Mouse (Mus musculus): ENCODE results near the gene Nr5a1.
A peak's percentile ranks its signal among the peaks of the same experiment; 100 is the strongest.

The Nr5a1 gene

GRCm38 (mm10) chr2:38704336-38704735 lies 10.0 kb downstream of the Nr5a1 start:
- DNase-seq (ENCODE audit: low spot score), result no peak

DNA sequence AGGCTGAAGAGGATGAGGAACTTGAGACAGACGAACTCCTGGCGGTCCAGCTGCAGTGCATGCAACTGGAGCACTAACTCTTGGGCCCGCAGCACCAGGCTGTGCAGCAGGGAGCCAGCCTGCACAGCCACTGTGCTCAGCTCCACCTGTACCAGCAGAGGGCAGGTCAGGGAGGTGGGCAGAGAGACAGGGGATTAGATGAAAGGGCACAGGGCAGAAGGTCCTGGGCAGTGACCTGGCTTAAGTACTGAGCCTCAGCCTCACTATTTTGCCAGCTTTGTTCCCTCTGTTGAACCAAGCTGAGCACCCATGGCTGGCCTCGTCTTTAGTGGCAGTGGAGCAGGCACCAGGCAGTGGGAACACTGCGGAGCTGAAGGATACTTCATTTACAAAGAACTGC lies 14.2 kb downstream of the Nr5a1 start:
- DNase-seq (ENCODE audit: low spot score), result no peak

GRCm38 (mm10) chr2:38698623-38699022 lies 15.7 kb downstream of the Nr5a1 start:
- DNase-seq (ENCODE audit: low spot score), result no peak

DNA sequence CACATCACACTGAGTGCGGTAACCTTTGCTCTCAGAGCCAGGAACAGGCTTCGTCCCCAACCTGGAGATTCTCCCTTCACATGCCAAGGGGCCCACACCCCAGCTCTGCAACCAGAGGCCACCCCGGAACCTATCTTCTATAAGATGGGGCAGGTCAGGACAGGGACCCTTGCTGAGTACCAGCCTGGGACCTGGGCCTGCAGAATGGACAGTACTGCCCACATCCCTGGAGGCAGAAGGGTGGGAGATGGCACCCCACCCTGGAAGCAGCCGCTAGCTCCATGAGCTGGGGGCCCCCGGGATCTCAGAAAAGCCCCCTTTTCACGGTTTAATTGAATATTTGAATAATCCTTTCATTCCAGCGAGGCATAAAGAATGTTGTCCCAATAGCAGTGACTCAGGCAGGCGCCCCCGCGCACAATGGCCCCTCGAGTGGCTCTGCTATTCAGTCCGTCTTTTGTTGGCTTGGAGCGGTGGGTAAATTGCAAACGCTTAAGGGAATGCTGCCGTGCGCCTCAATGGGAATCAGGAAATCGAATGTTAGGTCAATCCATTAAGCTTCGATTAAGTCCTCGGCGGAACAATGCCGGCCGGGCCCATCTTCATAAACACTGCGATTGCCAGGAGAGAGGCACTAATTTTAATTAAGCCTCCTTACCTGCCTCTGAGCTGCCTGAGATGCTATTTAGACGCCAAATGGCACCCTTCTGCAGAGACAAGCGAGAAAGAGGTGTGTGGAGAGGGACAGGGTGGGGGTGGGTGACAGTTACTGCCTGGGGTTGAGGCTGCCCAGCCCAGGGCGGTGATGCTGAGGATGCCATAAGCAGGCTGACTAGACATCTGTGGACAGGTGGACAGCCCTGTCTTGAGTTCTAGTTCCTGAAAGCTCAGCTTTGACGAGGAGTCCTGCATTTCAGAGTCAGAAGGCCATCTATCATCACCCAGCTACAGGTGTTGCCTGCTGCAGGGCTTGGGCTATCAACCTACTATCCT lies 16.9 kb downstream of the Nr5a1 start:
- no peak for DNase-seq (ENCODE audit: low spot score)

DNA sequence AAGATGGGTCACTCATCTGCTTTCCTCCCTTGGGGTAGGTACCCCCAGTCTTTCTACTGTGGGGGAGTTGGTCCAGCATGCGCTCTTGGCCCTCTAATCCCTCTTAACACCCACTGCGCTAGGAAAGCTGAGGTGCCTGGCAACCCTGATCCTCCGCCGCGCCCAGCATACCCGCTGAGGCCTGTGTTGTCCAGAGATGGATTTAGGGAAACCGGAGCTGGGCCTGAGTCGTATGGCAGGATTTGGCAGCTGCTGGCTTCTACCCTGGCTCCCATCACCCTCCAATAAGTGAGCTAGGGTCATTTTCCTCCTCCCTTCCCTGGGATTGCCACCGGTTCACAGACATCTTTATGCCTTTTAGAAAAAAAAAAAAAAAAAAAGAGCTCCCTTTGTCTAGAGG lies 18.6 kb downstream of the Nr5a1 start:
- DNase-seq (ENCODE audit: low spot score), result no peak

GRCm38 (mm10) chr2:38691542-38691941 lies 22.8 kb downstream of the Nr5a1 start:
- peak; percentile 18 for DNase-seq (ENCODE audit: low spot score)

GRCm38 (mm10) chr2:38689881-38690280 lies 24.5 kb downstream of the Nr5a1 start:
- no peak for DNase-seq (ENCODE audit: low spot score)

GRCm38 (mm10) chr2:38688791-38689520 lies 25.4 kb downstream of the Nr5a1 start:
- no peak for DNase-seq (ENCODE audit: low spot score)

- no peak for DNase-seq (ENCODE audit: low spot score)
Measured at GRCm38 (mm10) chr2:38685746-38686145, 28.6 kb downstream of the Nr5a1 start.

- no peak for DNase-seq (ENCODE audit: low spot score)
Measured at GRCm38 (mm10) chr2:38683083-38683482, 31.3 kb downstream of the Nr5a1 start.

DNA sequence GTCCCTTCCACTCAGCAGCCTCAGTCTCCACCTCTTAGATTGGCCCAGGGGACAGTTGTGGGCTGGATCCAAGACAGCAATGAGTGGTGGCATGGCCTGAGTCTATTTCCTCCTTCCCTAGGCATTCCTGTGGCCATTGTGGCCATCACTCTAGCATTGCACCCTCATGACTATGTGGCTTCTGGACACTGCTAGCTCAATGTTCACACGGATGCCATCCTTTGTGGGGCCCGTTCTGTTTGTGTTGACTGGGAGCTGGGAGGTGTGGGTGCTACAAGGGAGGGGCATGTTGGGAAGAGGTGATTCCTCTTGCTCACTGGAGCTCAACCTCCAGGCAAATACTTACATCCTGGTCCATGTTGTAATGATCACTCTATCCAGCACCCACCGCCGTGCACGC lies 32.1 kb downstream of the Nr5a1 start:
- DNase-seq (ENCODE audit: low spot score), result no peak

GRCm38 (mm10) chr2:38678947-38679346 lies 35.4 kb downstream of the Nr5a1 start:
- DNase-seq (ENCODE audit: low spot score), result no peak

DNA sequence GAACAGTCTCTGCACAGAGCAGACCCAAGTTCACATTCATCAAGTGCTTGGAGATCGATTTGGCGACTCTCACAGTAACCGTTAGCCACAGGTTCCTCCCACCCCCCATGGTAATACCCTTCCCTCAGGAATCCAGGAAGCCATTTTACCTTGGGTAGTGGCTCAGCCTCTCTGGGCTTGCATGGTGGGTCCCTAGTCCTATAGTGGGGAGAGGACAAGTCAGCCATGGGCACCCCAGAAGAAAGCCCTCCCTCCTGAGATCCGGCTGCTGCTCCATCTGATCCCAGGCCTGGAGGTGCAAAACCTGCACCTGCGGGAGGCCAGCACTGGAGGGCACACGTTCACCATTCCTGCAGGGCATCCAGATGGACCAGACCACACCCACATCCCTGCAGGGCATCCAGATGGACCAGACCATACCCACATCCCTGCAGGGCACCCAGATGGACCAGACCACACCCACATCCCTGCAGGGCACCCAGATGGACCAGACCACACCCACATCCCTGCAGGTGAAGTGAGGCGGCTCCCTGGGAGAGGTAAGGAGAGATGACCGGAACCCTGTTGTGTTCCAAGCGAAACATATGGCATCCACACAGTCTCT lies 38.9 kb downstream of the Nr5a1 start:
- no peak for DNase-seq (ENCODE audit: low spot score)

DNA sequence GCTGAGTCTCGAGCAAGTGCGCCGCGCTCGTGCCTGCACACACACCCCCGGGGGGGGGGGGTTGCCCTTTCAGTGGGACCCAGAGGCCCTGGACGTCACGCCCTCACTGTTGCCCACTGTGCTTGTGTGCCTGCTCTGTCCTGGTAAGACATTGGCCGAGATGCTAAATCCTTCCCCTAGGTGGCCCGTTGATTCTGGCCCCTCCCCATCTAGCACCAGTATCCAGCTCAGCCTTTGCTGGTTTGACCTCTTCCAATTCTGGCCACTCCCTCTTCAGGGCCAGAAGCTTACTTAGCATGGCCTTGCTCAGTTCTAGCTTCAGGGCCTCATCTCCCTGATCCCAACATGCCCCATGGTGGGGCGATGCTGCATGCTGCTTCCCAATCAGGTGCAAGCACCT lies 41.8 kb downstream of the Nr5a1 start:
- DNase-seq (ENCODE audit: low spot score), result no peak

GRCm38 (mm10) chr2:38668802-38669580 lies 45.4 kb downstream of the Nr5a1 start:
- DNase-seq (ENCODE audit: low spot score), result no peak

GRCm38 (mm10) chr2:38661398-38661797 lies 52.9 kb downstream of the Nr5a1 start:
- no peak for DNase-seq (ENCODE audit: low spot score)

DNA sequence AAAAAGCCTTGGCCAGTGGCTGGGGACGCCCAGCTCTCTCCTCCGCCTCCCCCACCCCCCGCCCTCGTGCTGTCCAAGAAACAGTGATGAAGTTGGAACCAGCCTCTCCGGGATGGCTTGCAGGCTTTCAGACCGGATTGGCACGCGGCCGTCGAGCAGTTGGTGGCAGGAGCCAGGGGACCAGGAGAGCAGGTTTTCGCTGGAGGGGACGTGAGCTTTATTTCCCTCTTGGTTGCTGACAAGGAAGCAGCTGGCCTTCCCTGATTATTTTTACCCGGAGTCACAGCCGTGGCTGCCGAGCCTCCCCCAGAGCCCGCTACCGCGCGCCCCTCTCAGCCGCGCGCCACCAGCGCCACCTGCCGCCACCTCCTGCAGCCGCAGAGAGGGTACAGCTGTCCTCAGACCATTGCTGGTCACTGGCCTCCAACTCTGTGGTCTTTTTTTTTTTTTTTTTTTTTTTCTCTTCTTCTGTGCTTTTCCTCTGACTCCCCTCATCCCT lies 56.0 kb downstream of the Nr5a1 start:
- peak; percentile 33 for DNase-seq (ENCODE audit: low spot score)

- no peak for DNase-seq (ENCODE audit: low spot score)
Measured at GRCm38 (mm10) chr2:38653694-38654093, 60.6 kb downstream of the Nr5a1 start.

GRCm38 (mm10) chr2:38653293-38653619 lies 61.1 kb downstream of the Nr5a1 start:
- DNase-seq (ENCODE audit: low spot score), result no peak

GRCm38 (mm10) chr2:38652565-38653292 lies 61.6 kb downstream of the Nr5a1 start:
- DNase-seq (ENCODE audit: low spot score), result no peak

GRCm38 (mm10) chr2:38652098-38652497 lies 62.2 kb downstream of the Nr5a1 start:
- DNase-seq (ENCODE audit: low spot score), result no peak

Data from c-Kit-positive CD71-positive TER-119-positive erythroid progenitor cells, embryonic 14.5 days (primary cell).